Mouse (Mus musculus) lung, adult 2 months (tissue): ENCODE measurements around the gene Msi2.

ENCODE experiments used
- CTCF ChIP-seq: fragments of 200-500 bp; IDR thresholded peaks from 2 replicates; pipeline ENCODE4 v1.5.1; 2011; ENCODE audit warnings: mild to moderate bottlenecking, low read length, control low read depth; ENCODE audit not compliant: insufficient read depth
- POLR2A ChIP-seq: fragments of 200-500 bp; IDR thresholded peaks from 2 replicates; pipeline ENCODE4 v1.6.1; 2011; ENCODE audit warnings: low read depth, mild to moderate bottlenecking, control low read depth, low read length, borderline replicate concordance; ENCODE audit errors: extremely low read depth

DNA sequence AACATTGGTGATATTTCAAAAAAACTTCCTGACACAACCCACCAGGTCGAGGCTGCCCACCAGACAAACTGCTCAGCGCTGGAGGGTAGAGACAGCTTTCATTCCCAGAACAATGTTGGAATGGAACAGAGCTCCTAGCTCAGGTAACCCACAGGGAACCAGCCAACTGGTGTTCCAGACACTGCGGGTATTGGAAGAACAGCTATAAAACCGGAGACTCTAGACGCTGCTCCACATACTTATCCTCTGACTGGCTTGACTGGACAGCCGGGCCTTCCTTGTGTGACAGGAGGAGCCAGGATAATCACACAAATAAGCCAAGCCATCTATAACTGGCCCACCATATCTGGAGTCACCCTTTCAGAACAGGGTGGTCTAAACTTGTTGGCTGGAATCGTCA, 169.9 kb downstream of the Msi2 start:
- TF ChIP-seq POLR2A (no peak), CTCF (no peak)
